Mouse (Mus musculus): ENCODE results near the gene Cry1. TPM values are rescaled to one million over a fixed set of nuclear protein-coding genes. Genes with fewer than 3 reads are reported as not detected.

Cry1 gene
- 10 to 100 TPM; 16.6 to 20.8 TPM for total RNA-seq (2021)
- long read RNA-seq, experiment 1, transcript Cry1-201 (13 exons, 3,026 nt): major isoform, 52 of 55 reads
- long read RNA-seq, experiment 1, partial matches to known transcripts: 0 of 55 reads
- long read RNA-seq, experiment 1, other reads (novel, unspliced or antisense): 3 of 55 reads
- long read RNA-seq, experiment 2, transcript Cry1-201 (13 exons, 3,026 nt): major isoform, 49 of 56 reads
- long read RNA-seq, experiment 2, partial matches to known transcripts: 3 of 56 reads
- long read RNA-seq, experiment 2, other reads (novel, unspliced or antisense): 4 of 56 reads

- peak; percentile 96 to 98 for DNase-seq (ENCODE audit: low spot score in 2 of 2)
Measured at GRCm38 (mm10) chr10:85184964-85185608, at the start of gene Cry1. Gene Cry1 (minus strand): TSS chr10:85185064.

- no peak for DNase-seq (ENCODE audit: low spot score in 2 of 2)
Measured at GRCm38 (mm10) chr10:85221771-85222050, 36.8 kb upstream of the Cry1 start.

GRCm38 (mm10) chr10:85220918-85221770, 36.3 kb upstream of the Cry1 start:
- DNase-seq (ENCODE audit: low spot score in 2 of 2): peak; percentile 70 to 82

GRCm38 (mm10) chr10:85214847-85215246, 30.0 kb upstream of the Cry1 start:
- no peak for DNase-seq (ENCODE audit: low spot score in 2 of 2)

GRCm38 (mm10) chr10:85211673-85212072, 26.8 kb upstream of the Cry1 start:
- DNase-seq (ENCODE audit: low spot score in 2 of 2): no peak

GRCm38 (mm10) chr10:85210125-85210524, 25.3 kb upstream of the Cry1 start:
- DNase-seq (ENCODE audit: low spot score in 2 of 2): no peak

GRCm38 (mm10) chr10:85209119-85209605, 24.3 kb upstream of the Cry1 start:
- DNase-seq (ENCODE audit: low spot score in 2 of 2): no peak

- DNase-seq (ENCODE audit: low spot score in 2 of 2): no peak
Measured at GRCm38 (mm10) chr10:85205316-85205715, 20.5 kb upstream of the Cry1 start.

- DNase-seq (ENCODE audit: low spot score in 2 of 2): no peak
Measured at GRCm38 (mm10) chr10:85204255-85204855, 19.5 kb upstream of the Cry1 start.

GRCm38 (mm10) chr10:85194528-85194927, 9.7 kb upstream of the Cry1 start:
- DNase-seq (ENCODE audit: low spot score in 2 of 2): no peak

- no peak for DNase-seq (ENCODE audit: low spot score in 2 of 2)
Measured at GRCm38 (mm10) chr10:85193321-85193720, 8.5 kb upstream of the Cry1 start.

GRCm38 (mm10) chr10:85190652-85191051, 5.8 kb upstream of the Cry1 start:
- DNase-seq (ENCODE audit: low spot score in 2 of 2): no peak

- no peak for DNase-seq (ENCODE audit: low spot score in 2 of 2)
Measured at GRCm38 (mm10) chr10:85189966-85190365, 5.1 kb upstream of the Cry1 start.

- DNase-seq (ENCODE audit: low spot score in 2 of 2): no peak
Measured at GRCm38 (mm10) chr10:85186499-85186794, 1.6 kb upstream of the Cry1 start.

GRCm38 (mm10) chr10:85185639-85186498, 1.0 kb upstream of the Cry1 start:
- DNase-seq (ENCODE audit: low spot score in 2 of 2): no peak

- DNase-seq (ENCODE audit: low spot score in 2 of 2): peak; percentile 23 to 56
Measured at GRCm38 (mm10) chr10:85184201-85184963, 482 bp downstream of the Cry1 start.

- DNase-seq (ENCODE audit: low spot score in 2 of 2): peak in 1 of 2 experiments; percentile 23
Measured at GRCm38 (mm10) chr10:85183619-85184018, 1.2 kb downstream of the Cry1 start.

- DNase-seq (ENCODE audit: low spot score in 2 of 2): no peak
Measured at GRCm38 (mm10) chr10:85182766-85183165, 2.1 kb downstream of the Cry1 start.

- no peak for DNase-seq (ENCODE audit: low spot score in 2 of 2)
Measured at GRCm38 (mm10) chr10:85176640-85177039, 8.2 kb downstream of the Cry1 start.

GRCm38 (mm10) chr10:85165306-85165705, 19.6 kb downstream of the Cry1 start:
- no peak for DNase-seq (ENCODE audit: low spot score in 2 of 2)
